Mouse (Mus musculus) kidney, adult 2 months (tissue): Measurements from ENCODE around the gene Tasp1. TPM values are rescaled to one million over a fixed set of nuclear protein-coding genes. Genes with fewer than 3 reads are reported as not detected.
"Not testable (repeated sequence)": the region's sequence is repeated elsewhere in the genome, so short reads cannot be mapped to it uniquely, and the experiment has no call there.

Experiments
- DNase-seq: peaks from one replicate; pipeline ENCODE4 v3.0.0; 2021
- H3K27ac ChIP-seq: fragments of 200-500 bp; 2 replicates; pipeline ENCODE4 v1.5.1; 2012; ENCODE audit warnings: low read depth, low read length, control low read depth, inconsistent platforms; ENCODE audit not compliant: insufficient read depth
- H3K27me3 ChIP-seq: fragments of 200-500 bp; replicated peaks from 2 replicates; pipeline ENCODE4 v1.6.1; 2012; ENCODE audit warnings: mild to moderate bottlenecking, moderate library complexity, low read length, inconsistent platforms; ENCODE audit not compliant: control insufficient read depth, insufficient read depth
- H3K36me3 ChIP-seq: fragments of 200-500 bp; 2 replicates; pipeline ENCODE4 v1.6.1; 2012; ENCODE audit warnings: mild to moderate bottlenecking, moderate library complexity, low read length, inconsistent platforms; ENCODE audit not compliant: control insufficient read depth, insufficient read depth
- H3K4me1 ChIP-seq: fragments of 200-500 bp; 2 replicates; pipeline ENCODE4 v1.6.1; 2011; ENCODE audit warnings: low read length; ENCODE audit not compliant: control insufficient read depth, insufficient read depth
- H3K4me3 ChIP-seq: fragments of 200-500 bp; 2 replicates; pipeline ENCODE4 v1.5.1; 2011; ENCODE audit warnings: mild to moderate bottlenecking, low read depth, low read length, control low read depth; ENCODE audit not compliant: insufficient read depth
- CTCF ChIP-seq: fragments of 200-500 bp; conservative IDR thresholded peaks from 2 replicates; pipeline ENCODE4 v1.5.1; 2011; ENCODE audit warnings: low read depth, mild to moderate bottlenecking, control low read depth, low read length, moderate library complexity, mixed read lengths; ENCODE audit not compliant: insufficient read depth, insufficient read length
- POLR2A ChIP-seq: fragments of 200-500 bp; IDR thresholded peaks from one replicate; pipeline ENCODE4 v1.6.1; 2011; ENCODE audit warnings: low read depth, low read length, control low read depth
- WGBS: fragments of 180-500 bp; shearing (Covaris S2); methylation state at CpG from one replicate; pipeline ENCODE4 v1.1.7; 2018; 5-methylcytosine and 5-hydroxymethylcytosine counted together
- polyA plus RNA-seq: library from polyadenylated mRNA; depleted of rRNA; stranded (reverse); fragments of >200 nt; gene quantifications from 2 replicates; pipeline ENCODE4 v1.2.3, GENCODE M21; 2012

Tasp1 gene
- polyA plus RNA-seq, 1 experiment: 5.0 TPM

DNA sequence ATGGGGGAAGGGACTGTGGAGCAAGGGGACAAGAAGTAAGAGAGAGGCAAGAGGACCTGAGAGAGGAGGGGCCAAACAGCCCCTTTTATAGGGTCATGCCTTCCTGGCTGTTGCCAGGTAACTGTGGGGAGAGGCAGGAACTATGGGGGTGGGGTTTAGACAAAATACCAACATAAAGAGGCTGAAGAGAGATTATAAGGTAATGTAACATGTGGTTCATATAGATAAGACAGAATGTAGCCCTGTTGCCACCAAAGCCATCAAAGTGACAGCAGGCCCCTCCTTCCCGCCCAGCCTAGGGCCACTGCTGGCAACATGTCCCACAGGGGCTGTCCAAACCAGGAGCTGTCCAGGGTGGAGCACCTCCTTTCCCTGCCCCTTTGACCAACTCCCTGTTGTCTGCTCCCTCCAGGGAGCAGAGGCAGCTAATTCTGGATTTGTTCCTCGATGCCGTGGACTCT is 30.6 kb upstream of the Tasp1 start:
- Histone ChIP-seq H3K4me3 (no peak overlapping the region), H3K4me1 (no peaks in the 10 kb centered on the region), H3K27ac (no peak overlapping the region), H3K27me3 (no peaks in the 10 kb centered on the region), H3K36me3 (no peaks in the 10 kb centered on the region)
- 80% methylated on average over 3 of the region's 3 CpGs for WGBS
- DNase-seq: no peak
- TF ChIP-seq CTCF (no peak), POLR2A (no peak)

- 94% methylated on average over 5 of the region's 5 CpGs for WGBS
- TF ChIP-seq CTCF (no peak), POLR2A (no peak)
- Histone ChIP-seq H3K27me3 (no peaks in the 10 kb centered on the region), H3K4me1 (no peaks in the 10 kb centered on the region), H3K27ac (no peak overlapping the region), H3K4me3 (no peak overlapping the region), H3K36me3 (no peaks in the 10 kb centered on the region)
- no peak for DNase-seq
Observed at GRCm38 (mm10) chr2:140096034-140096433, 29.4 kb upstream of the Tasp1 start.

DNA sequence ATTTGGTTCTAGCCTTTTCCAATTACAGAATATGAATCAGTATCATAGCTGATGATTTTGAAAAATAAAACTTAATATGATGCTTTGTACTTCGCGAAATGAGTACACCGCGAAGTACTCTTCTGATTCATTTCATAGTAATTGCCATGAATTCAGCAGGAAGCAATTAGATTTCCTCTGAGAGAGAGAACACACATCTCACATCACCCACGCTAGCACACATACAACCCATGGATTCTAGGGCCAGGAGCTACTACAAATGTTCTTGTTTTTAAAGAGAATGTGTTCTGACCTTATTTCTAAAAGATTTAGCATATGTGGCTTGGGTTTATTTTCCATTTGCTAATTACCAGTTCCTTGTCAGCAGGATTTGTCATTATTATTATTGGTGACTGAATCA is 26.8 kb upstream of the Tasp1 start:
- Histone ChIP-seq H3K4me1 (no peaks in the 10 kb centered on the region), H3K27ac (no peak overlapping the region), H3K36me3 (no peaks in the 10 kb centered on the region), H3K4me3 (no peak overlapping the region), H3K27me3 (no peaks in the 10 kb centered on the region)
- WGBS: 92% methylated on average over 5 of the region's 5 CpGs
- TF ChIP-seq CTCF (no peak), POLR2A (no peak)
- DNase-seq: no peak

DNA sequence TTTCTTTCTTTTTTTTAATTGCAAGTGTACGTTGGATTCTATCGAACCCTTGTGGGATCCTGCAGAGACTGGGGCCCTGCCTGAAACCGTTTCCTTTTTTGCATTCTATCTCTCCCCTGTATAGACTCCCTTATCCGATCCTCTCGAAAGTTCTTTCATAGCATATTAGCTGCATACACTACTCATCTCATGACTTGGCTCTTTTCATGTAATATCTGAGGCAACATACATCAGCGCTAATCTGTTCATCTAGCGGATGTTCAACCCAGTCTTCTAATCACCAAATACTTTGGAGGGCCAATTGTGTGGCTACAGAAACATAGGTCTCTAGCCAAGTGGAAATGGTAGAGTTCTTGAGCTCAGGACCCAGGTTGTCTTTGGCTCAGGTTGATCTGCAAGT is 17.6 kb upstream of the Tasp1 start:
- no peaks in the 10 kb centered on the region for H3K4me1 ChIP-seq

DNA sequence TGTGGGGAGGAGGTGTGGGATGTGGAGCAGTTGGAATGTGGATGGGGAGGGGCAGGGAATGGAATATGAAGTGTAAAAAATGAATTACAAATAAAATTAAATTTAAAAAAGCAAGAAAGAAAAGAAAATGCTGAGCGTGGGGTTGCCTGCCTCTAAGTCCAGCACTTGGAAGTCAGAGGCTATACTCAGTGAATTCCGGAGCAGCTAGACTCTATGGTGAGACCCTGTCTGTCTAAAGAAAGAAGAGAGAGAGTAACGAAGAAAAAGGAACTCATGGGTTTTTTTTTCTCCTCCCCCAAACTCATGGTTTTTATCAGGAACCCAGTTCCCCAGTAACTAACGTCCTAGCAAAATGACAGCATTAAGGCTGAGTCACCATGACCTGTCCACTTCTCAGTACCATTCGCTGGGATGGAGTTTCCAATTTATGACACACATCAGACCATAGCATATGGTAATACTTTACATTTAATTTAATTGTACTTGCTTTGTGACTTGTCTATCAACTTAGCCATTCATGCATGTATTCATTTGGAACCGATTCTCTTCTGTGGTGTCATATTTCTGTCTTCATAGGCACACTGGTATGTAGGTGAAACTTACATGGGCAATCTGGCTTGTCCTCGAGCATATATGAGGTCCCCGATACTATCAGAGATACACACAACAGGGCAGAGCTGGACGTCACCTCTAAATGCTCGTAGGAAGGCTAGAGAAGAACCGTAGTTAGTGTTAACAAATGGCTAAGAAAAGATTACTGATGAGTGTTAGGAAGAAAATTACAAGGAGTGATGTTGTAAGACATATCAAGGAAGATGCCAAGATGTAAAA is 14.4 kb upstream of the Tasp1 start:
- TF ChIP-seq POLR2A: no peak
- TF ChIP-seq CTCF: no peak
- H3K36me3 ChIP-seq: no peaks in the 10 kb centered on the region
- no peaks in the 10 kb centered on the region for H3K27me3 ChIP-seq
- no peak for DNase-seq
- no peaks in the 10 kb centered on the region for H3K4me1 ChIP-seq
- H3K4me3 ChIP-seq: no peak overlapping the region
- WGBS: 85% methylated on average over 11 of the region's 11 CpGs
- H3K27ac ChIP-seq: no peak overlapping the region

More for the DNA sequence above, 17.6 kb upstream of the Tasp1 start:
- no peak for DNase-seq
- Histone ChIP-seq H3K36me3 (no peaks in the 10 kb centered on the region), H3K27ac (no peak overlapping the region), H3K27me3 (no peaks in the 10 kb centered on the region), H3K4me3 (no peak overlapping the region)
- 91% methylated on average over 7 of the region's 7 CpGs for WGBS
- TF ChIP-seq CTCF (no peak), POLR2A (no peak)

DNA sequence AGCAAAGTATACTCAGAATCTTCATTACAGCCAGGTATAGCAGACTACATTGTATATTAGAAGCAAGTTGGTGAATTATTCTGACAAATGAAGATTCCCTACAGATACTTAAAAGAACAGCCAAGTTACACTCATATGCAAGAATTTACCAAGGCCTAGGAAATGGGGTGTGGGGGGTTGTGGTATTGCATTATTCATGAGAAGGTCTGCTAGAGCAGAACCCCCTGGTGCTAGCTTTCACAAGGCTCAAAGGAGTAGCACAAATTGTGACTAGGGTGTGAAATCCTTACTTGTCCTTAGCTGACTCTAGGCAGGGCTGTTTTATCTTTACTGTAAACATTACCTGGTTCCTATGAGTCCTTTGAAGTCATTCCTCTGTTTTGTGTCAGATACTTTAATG is 12.7 kb upstream of the Tasp1 start:
- H3K36me3 ChIP-seq, H3K4me1 ChIP-seq, DNase-seq, H3K27ac ChIP-seq, H3K27me3 ChIP-seq, H3K4me3 ChIP-seq: not testable (repeated sequence)

DNA sequence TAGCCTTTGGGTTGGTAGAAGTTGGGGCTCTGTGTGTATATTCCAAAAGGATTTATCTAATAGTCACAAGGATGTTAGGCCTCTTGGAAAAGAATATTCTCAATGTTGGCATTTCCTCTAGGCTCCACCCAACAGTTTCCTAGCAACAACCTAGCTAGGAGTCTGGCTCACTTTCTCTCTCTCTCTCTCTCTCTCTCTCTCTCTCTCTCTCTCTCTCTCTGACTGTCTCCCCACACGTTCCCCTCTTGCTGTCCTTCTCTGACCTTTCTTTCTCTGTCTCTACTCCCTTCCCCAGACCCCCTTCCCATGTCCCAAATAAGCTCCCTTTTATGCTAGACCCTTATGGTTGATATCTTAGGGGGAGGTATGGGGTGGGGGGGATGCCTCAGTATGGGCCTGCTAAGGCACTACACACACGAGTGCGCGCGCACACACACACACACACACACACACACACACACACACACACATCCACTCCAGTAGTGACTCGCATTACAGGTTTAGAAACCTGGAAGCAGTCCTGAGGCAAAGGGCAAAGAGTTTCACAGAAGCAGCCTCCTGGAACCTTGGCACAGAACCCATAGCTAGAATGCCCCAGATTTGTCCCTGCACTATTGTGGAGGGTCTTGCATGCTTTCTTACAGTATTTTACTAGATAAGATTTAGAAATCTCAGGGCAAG is 12.1 kb upstream of the Tasp1 start:
- Histone ChIP-seq H3K27me3 (no peaks in the 10 kb centered on the region), H3K36me3 (no peaks in the 10 kb centered on the region), H3K27ac (no peak overlapping the region), H3K4me1 (no peaks in the 10 kb centered on the region), H3K4me3 (no peak overlapping the region)
- no peak for TF ChIP-seq CTCF
- TF ChIP-seq POLR2A: no peak
- WGBS: 15% methylated on average over 6 of the region's 6 CpGs
- DNase-seq: peak; percentile 85
